Mouse (Mus musculus): ENCODE results near the gene Chrdl2.
"Not testable (repeated sequence)": the region's sequence is repeated elsewhere in the genome, so short reads cannot be mapped to it uniquely, and the experiment has no call there.

The Chrdl2 gene

DNA sequence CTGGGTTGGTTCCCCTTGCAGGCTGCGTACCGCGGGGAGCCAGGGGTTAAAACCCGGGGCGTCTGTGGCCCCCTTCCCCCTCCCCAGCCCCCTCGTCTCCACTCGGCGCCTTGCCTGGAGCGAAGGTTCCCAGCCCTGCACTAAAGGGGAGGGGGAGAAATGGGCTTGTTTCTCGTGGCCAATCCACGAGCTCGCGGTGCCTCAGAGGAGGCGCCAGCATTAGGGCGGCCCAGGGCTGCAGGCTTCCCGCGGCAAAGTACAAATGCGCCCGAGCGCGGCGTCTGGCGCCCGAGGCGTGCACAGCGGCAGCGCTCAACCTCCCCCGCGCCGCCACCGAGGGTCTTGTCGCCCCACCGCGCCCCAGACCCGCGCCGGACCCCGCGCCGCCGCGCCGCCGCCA lies at the start of gene Chrdl2:
Gene Chrdl2, plus strand, starts transcription at position 383 of the 400 bp plus-strand sequence.
- no peak for DNase-seq

DNA sequence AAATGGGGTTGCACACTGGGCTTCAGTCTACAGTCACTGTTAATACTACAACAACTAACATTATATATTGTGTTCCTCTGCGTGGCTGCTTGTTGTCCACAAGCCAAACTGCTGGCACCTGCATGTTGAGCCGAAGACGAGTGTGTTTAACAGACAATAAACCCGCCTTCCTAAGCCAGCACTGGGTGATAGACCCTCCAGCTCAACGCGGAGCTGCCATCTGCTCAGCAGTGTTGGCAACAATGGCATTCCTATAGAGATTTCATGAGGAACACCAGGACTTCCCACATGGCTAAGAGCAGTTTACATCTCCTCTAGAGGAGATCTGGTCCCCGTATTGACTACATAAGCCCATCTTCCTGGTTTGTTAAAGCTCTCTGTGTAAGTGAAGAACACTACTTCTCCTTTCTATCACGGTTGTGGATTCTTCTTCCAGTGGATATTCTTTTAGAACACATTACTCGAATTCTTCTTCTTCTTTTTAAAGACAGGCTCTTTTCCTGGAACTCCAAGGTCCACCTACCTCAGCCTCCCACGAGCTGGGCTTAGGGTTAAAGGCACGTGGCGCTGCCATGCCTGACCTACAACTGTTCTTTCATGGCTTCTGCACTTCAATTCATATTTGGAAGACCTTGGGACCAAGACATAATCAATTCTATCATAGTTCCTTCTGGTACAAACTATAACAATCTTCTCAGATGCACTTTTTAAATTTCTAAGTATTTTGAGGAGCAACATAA lies 48.6 kb upstream of the Chrdl2 start:
- DNase-seq: no peak

GRCm38 (mm10) chr7:99960571-99960970 lies 45.4 kb upstream of the Chrdl2 start:
- not testable (repeated sequence) for DNase-seq

DNA sequence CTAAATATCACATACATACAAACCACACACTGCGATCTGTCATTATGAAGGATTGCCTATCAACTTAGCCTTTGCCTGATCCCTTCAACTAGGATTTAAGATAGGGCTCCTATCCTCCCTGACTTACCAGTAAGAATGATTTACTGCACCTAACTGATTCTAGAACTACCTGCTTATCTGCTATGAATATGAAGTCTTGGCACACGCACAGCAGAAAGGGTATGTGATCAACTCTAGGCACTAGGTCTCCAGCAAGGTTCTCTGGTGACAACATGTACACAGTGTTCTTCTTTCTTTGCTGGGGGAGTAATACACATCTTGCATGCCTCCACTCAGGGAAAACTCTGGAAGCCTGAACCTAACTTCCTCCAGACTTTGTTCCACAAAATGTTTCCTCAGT lies 44.5 kb upstream of the Chrdl2 start:
- no peak for DNase-seq

DNA sequence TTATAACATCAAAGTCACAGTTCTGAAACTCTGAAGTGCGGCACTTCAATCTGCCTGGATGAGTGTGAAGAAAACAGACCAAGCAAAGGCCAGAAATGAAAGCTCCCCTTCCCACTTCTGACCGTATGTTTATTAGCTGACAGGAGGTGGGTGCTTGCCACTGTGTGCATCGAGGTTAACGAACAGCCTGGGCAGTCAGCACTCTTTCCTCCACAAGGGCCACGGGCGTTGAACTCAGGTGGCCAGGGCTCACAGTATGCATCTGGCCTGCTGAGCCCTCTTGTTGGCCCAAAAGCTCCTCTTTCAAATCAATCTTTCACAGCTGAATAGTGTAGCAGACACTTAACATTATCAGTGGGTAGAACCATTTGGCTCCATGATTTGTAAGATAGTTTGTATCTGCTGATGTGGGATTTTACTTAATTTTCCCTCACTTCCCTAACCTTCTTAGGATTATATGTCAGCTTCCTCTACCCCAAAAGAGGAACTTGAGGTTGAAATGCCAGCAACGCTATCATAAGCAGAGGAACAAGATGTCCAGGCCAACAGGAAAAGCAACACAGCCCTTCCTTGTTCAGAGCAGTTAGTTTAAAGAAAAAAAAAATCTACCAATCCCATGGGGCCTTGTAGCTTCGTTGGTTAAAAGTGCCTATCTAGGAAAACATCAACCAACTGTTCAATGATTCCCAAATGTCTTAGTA lies 43.3 kb upstream of the Chrdl2 start:
- no peak for DNase-seq

DNA sequence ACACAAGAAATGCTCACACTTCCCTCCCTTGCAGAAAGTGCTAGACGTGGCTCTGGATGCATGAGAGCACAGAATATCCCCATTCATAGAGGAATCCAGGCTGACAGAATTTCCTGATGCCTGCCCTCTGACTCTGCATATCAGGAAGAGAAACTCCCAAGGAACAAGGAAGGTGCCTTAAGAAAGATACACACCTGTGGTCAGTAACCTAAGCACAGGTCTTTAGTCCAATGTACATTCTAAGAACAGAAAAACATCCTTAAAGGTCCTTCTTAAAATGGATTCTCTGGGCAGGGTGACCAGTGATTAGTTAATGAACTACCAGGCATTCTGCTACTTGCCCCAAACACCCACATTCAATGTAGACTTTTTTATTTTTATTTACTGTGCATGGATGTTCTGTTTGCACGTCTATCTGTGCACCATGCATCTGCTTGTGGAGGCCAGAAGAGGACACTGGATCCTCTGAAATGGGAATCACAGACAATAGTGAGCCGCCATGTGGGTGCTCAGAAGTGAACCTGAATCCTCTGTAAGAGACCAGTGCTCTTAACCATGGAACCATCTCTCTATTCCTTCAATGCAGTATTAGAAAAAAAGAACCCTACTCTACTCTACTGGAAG lies 42.6 kb upstream of the Chrdl2 start:
- DNase-seq: no peak

GRCm38 (mm10) chr7:99965020-99965841 lies 40.7 kb upstream of the Chrdl2 start:
- peak; percentile 51 for DNase-seq

GRCm38 (mm10) chr7:99966011-99966721 lies 39.8 kb upstream of the Chrdl2 start:
- DNase-seq: no peak

DNA sequence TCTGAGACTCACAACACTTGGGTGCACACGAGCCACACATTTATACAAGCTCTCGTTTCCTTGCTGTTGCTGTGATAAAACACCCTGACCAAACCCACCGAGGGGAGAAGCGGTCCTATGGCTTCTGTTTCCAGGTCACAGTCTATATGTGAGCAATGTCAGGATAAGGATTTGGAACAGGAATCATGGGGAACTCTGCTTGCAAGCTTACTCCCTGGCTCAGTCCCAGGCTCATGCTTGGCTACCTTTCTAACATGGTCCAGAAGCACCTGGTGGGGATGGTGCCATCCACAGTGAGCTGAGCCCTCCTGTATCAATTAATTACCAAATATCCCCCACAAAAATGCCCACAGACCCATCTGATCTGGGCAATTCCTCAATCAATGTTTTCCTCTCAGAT lies 36.8 kb upstream of the Chrdl2 start:
- DNase-seq: no peak

DNA sequence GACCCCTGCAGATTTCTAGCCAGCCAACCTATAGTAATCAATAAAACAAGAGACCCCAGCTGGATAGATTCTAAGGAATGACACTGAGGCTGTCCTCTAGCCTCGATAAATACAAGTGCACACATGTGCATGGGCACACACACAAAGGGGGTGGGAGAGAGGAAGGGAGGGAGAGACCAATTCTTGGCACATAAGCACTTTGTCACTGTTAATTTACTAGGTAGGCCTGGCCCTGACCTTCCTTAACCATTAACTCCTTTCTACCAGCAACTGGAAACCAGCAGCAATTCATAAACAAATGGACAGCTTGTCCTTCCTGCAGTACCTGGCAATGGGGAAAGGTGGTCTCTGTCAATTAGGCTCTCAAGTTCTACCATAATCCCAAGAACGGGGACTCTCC lies 34.0 kb upstream of the Chrdl2 start:
- no peak for DNase-seq

GRCm38 (mm10) chr7:99972912-99973311 lies 33.1 kb upstream of the Chrdl2 start:
- DNase-seq: not testable (repeated sequence)

GRCm38 (mm10) chr7:99974208-99974970 lies 31.6 kb upstream of the Chrdl2 start:
- no peak for DNase-seq

DNA sequence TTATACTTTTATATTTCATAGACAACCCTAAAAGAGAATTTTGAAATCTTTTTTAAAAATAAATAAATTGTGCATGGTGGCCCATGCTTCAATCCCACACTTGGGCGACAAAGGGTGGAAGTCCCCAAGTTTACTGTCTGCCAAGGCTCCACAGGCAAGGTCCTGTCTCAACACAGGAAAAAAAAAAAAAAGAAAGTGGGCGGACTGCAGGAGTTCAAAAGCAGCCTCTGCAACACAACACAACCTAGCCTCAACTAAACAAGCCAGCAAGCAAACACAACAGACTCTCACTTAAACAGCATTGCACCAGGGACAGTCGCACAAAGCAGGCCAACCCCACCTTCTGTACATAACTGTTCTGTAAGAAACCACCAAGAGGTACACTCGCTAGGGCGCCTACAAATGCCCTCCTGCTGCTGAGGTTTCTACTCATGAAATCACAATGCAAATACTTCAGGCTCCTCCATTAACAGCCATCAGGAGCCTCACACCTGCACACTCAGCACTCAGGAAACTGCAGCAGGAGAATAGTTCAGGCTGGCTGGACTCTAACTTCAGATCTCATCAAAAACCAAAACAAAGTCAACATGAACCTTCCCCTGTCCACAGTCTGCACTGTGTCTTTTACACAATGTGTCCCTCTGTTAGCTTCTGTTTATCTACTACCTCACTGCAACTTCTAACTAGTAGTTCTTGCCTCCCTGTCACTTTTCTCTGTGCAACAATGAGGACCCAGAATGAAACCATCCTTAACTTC lies 30.0 kb upstream of the Chrdl2 start:
- no peak for DNase-seq

GRCm38 (mm10) chr7:99978041-99978440 lies 27.9 kb upstream of the Chrdl2 start:
- no peak for DNase-seq

DNA sequence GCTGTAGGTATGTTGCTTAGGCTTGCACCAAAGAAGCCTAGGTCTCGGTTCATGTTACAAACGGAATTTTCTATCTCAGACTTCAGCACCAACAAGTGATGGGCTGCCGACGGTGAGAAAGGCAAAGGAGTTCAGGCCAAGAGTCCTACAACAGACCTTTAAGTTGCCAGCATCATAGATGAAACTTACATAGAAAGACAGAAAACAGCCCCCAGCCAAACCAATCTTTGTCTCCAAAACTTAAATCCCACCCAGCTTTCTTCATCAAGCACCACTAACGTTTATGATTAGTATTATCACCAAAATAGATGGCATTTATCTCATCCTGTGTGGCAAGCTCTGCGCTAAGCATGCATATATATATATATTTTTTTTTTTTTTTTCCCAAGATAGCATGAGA lies 26.9 kb upstream of the Chrdl2 start:
- no peak for DNase-seq

GRCm38 (mm10) chr7:99979546-99980131 lies 26.3 kb upstream of the Chrdl2 start:
- peak; percentile 53 for DNase-seq

DNA sequence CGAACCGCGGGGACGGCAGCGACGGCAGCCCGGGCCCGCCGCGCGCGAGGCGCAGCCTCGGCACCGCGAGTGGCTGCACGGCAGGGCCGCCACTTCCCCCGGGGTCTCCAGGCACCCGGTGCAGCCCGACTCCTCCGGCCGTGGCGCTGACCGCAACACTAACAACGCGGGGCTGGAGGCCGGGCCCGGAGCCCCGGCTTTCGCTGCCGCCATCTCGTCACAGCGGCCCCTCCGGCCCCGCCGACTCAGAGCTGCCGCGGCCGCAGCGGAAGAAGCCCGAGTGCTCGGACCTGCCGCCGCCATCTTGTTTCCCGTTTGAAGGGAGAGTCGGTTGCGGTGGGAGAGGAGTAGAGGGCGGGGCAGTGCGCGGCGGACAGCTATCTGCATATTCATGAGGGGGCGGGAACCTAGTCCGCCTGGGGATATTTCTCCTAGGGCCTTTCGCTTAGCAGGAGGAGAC lies 25.8 kb upstream of the Chrdl2 start, which contains the start of gene Rnf169:
Gene Rnf169, minus strand, starts transcription at position 317 of the 460 bp plus-strand sequence.
- peak; percentile 95 for DNase-seq

DNA sequence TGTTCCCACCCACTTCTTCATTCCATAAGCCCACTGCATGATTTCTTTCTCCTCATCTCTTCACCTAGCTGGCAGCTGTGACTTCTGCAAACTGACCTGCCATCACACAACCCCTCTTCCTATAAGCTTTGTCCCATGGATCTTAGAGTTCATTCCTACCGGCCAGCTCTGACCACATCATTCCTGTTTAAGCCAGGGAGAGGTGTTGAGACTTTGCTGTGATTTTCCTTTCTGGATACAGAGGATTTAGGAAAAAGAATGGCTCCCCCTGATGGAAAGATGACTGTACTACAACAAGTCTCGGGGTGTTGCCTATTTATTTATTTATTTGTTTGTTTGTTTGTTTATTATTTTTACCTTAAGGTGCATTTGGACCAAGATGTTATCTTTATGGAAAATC lies 24.7 kb upstream of the Chrdl2 start:
- DNase-seq: peak; percentile 89

GRCm38 (mm10) chr7:99982256-99983242 lies 23.4 kb upstream of the Chrdl2 start:
- no peak for DNase-seq

All from cerebellum, adult 9-10 months (tissue).